Comparison of ENCODE assay signal across 10 mouse cellular contexts in the genomic region with DNA sequence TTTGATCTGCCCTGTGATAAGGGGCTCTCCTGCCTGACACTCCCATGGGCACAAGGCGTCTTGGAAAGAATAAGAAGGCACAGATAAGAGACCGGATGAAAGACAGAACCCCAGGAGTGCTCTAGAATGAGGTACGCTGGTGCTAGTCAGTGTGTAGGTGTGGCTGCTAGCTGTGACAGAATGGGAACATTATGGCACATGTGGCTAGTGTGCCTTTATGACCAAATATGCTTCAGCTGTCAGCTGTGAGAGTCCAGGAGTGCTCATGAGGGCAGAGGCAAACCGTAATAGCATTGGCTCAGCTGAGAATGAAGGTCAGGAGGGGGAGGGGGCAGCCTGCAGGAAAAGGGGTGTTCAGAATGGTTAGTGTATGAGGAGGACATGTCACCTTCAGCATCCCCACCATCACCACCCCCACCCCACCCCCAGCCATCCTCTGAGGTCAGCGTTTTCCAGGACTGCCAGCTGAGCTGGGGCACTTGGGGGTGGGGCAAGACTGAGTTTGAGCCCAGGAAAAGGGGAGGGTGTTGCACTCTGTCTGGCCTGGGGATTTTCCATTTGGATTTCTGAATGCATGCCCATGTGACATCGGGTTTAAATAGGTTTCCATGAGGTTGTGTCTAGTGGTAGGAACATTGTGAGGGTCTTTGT. TPM values are rescaled to one million over a fixed set of nuclear protein-coding genes. Genes with fewer than 3 reads are reported as not detected.
DNase-seq lines count a peak whose midpoint lies in the region; ATAC-seq and TF ChIP-seq lines count a peak whose summit lies in the region.
"Had no signal": no experiment of that assay in that cellular context is flagged by ENCODE, and none has a peak within 500 bp of the region (broad histone marks: within the 10 kb centered on the region; RNA-seq: fewer than 3 reads in every experiment).

No protein-coding gene starts in this region.

- DNase-seq in forebrain, embryonic 10.5 days (ENCODE audit: extremely low spot score, low spot score), result no peak
- DNase-seq in testis, postnatal 14 days (ENCODE audit: low spot score), result no peak
- peak; percentile 76 for DNase-seq in kidney, postnatal 14 days
- DNase-seq in stomach, postnatal 0 days (ENCODE audit: low spot score), result peak; percentile 64
- no peak for DNase-seq in left cerebral cortex, adult 18-20 months (ENCODE audit: low spot score in 2 of 2)

- H3K36me3 ChIP-seq in forebrain, embryonic 10.5 days (replicated peaks), result no peaks in the 10 kb centered on the region
- no peaks in the 10 kb centered on the region for H3K36me3 ChIP-seq in forebrain, embryonic 13.5 days (ENCODE audit: poor library complexity, severe bottlenecking)
- no peaks in the 10 kb centered on the region for H3K36me3 ChIP-seq in testis, adult 2 months (ENCODE audit: control insufficient read depth, insufficient read depth, low read length)
- no peaks in the 10 kb centered on the region for H3K36me3 ChIP-seq in stomach, postnatal 0 days (ENCODE audit: control insufficient read depth, insufficient read depth, low read length)

- TF ChIP-seq EP300 in stomach, postnatal 0 days (optimal IDR thresholded peaks at IDR 0.05), result no peak

- no peak for TF ChIP-seq CTCF in testis, adult 2 months (IDR thresholded peaks at IDR 0.05; ENCODE audit: control insufficient read depth, insufficient read depth, insufficient replicate concordance, low read depth, low read length)
- no peak for TF ChIP-seq CTCF in stomach, postnatal 0 days (IDR thresholded peaks at IDR 0.05; ENCODE audit: low read depth)

- H3K27me3 ChIP-seq in forebrain, embryonic 10.5 days (ENCODE audit: poor library complexity, severe bottlenecking), result no peaks in the 10 kb centered on the region
- H3K27me3 ChIP-seq in forebrain, embryonic 13.5 days, result no peaks in the 10 kb centered on the region
- no peaks in the 10 kb centered on the region for H3K27me3 ChIP-seq in testis, adult 2 months (ENCODE audit: control insufficient read depth, insufficient read depth, low read length)
- no peaks in the 10 kb centered on the region for H3K27me3 ChIP-seq in stomach, postnatal 0 days (ENCODE audit: control insufficient read depth, insufficient read depth, low read length)

- H3K4me3 ChIP-seq in forebrain, embryonic 10.5 days, result no peak overlapping the region
- H3K4me3 ChIP-seq in forebrain, embryonic 13.5 days, result no peak overlapping the region
- H3K4me3 ChIP-seq in testis, adult 2 months (ENCODE audit: control insufficient read depth, low read depth, low read length), result peak overlapping the region; percentile 80
- no peak overlapping the region for H3K4me3 ChIP-seq in stomach, postnatal 0 days (ENCODE audit: low read depth, low read length)

- no peaks in the 10 kb centered on the region for H3K9me3 ChIP-seq in forebrain, embryonic 10.5 days
- no peaks in the 10 kb centered on the region for H3K9me3 ChIP-seq in forebrain, embryonic 13.5 days (replicated peaks)
- H3K9me3 ChIP-seq in stomach, postnatal 0 days (ENCODE audit: control insufficient read depth, low read length), result no peaks in the 10 kb centered on the region

- 51% methylated on average over 6 of the region's 6 CpGs for WGBS in forebrain, embryonic 10.5 days
- WGBS in forebrain, embryonic 13.5 days, result 46% methylated on average over 6 of the region's 6 CpGs
- WGBS in stomach, postnatal 0 days, result 42% methylated on average over 6 of the region's 6 CpGs

- H3K4me1 ChIP-seq in forebrain, embryonic 10.5 days, result peaks cover 54% of the 10 kb centered on the region
- H3K4me1 ChIP-seq in forebrain, embryonic 13.5 days, result peaks cover 29% of the 10 kb centered on the region
- peaks cover 11% of the 10 kb centered on the region for H3K4me1 ChIP-seq in testis, adult 2 months (ENCODE audit: control insufficient read depth, insufficient read depth, low read length)
- peaks cover 15% of the 10 kb centered on the region for H3K4me1 ChIP-seq in stomach, postnatal 0 days (replicated peaks; ENCODE audit: control insufficient read depth, insufficient read depth)

- no peak for ATAC-seq in forebrain, embryonic 13.5 days
- ATAC-seq in stomach, postnatal 0 days (ENCODE audit: low FRiP score, low TSS enrichment), result 0 out of 2 replicates have a peak, but pooled peaks have one; percentile 9
- ATAC-seq in activated CD4-positive, CD25-positive, alpha-beta regulatory T cell, adult 4 months, result no peak

- H3K27ac ChIP-seq in forebrain, embryonic 10.5 days, result peak overlapping the region; percentile 0; the same call in 1 of the 2 replicates
- H3K27ac ChIP-seq in forebrain, embryonic 13.5 days, result no peak overlapping the region
- peak overlapping the region; percentile 54; the same call in 1 of the 2 replicates for H3K27ac ChIP-seq in testis, adult 2 months (ENCODE audit: control insufficient read depth, insufficient read depth, low read depth, low read length)
- peak overlapping the region; percentile 85 for H3K27ac ChIP-seq in stomach, postnatal 0 days (replicated peaks)

- no peak overlapping the region for H3K4me2 ChIP-seq in forebrain, embryonic 13.5 days
- no peak overlapping the region for H3K4me2 ChIP-seq in stomach, postnatal 0 days (replicated peaks; ENCODE audit: low read depth)

- no peak overlapping the region for H3K9ac ChIP-seq in forebrain, embryonic 13.5 days
- H3K9ac ChIP-seq in stomach, postnatal 0 days (ENCODE audit: low read length), result no peak overlapping the region

- TF ChIP-seq POLR2A in testis, adult 2 months (IDR thresholded peaks at IDR 0.05; ENCODE audit: control insufficient read depth, low read depth, low read length), result no peak

RNA-seq across cellular contexts. Expression of gene Gm49337, which starts 1.4 kb away (rescaled TPM):
- polyA plus RNA-seq in forebrain, embryonic 10.5 days (2016; fragmentation: Nextera tagmentation; extraction: Ambion mirVana), result not detected in 2 replicates
- polyA plus RNA-seq in forebrain, embryonic 13.5 days (2015; fragmentation: Nextera tagmentation; extraction: Ambion mirVana), result not detected in 2 replicates
- polyA plus RNA-seq in testis, adult 2 months (2012; rRNA removed), result not detected in 2 replicates
- not detected in 2 replicates for polyA plus RNA-seq in stomach, postnatal 0 days (2015; fragmentation: Nextera tagmentation; extraction: Ambion mirVana)
- total RNA-seq in left cerebral cortex, adult 18-20 months (2021), result 1 to 10 TPM; 2.3 to 5.9 TPM
- polyA plus RNA-seq in activated CD4-positive, CD25-positive, alpha-beta regulatory T cell, adult 4 months (2017; shearing (Covaris generic)), result not detected
- polyA plus RNA-seq: large intestine, adult 2 months; neural tube, embryonic 14.5 days had no signal

RNA-seq across cellular contexts. Expression of gene 1700042G07Rik, which starts 1.4 kb away (rescaled TPM):
- not detected in 2 replicates for polyA plus RNA-seq in forebrain, embryonic 10.5 days (2016; fragmentation: Nextera tagmentation; extraction: Ambion mirVana)
- polyA plus RNA-seq in forebrain, embryonic 13.5 days (2015; fragmentation: Nextera tagmentation; extraction: Ambion mirVana), result not detected in 2 replicates
- polyA plus RNA-seq in testis, adult 2 months (2012; rRNA removed), result 696 and 816 TPM in 2 replicates
- not detected in 2 replicates for polyA plus RNA-seq in stomach, postnatal 0 days (2015; fragmentation: Nextera tagmentation; extraction: Ambion mirVana)
- not detected for total RNA-seq in left cerebral cortex, adult 18-20 months (2021)
- polyA plus RNA-seq in activated CD4-positive, CD25-positive, alpha-beta regulatory T cell, adult 4 months (2017; shearing (Covaris generic)), result not detected
- polyA plus RNA-seq: large intestine, adult 2 months; neural tube, embryonic 14.5 days had no signal

RNA-seq across cellular contexts. Expression of gene Tspan1, which starts 7.2 kb away (rescaled TPM):
- not detected in 2 replicates for polyA plus RNA-seq in forebrain, embryonic 10.5 days (2016; fragmentation: Nextera tagmentation; extraction: Ambion mirVana)
- polyA plus RNA-seq in forebrain, embryonic 13.5 days (2015; fragmentation: Nextera tagmentation; extraction: Ambion mirVana), result 0.22 TPM in 1 of 2 replicates, not detected in the other
- 4.3 TPM in 2 replicates for polyA plus RNA-seq in testis, adult 2 months (2012; rRNA removed)
- 319 and 330 TPM in 2 replicates for polyA plus RNA-seq in stomach, postnatal 0 days (2015; fragmentation: Nextera tagmentation; extraction: Ambion mirVana)
- under 1 TPM in 1 of 2 experiments, not detected in 1; 0.33 TPM for total RNA-seq in left cerebral cortex, adult 18-20 months (2021)
- not detected for polyA plus RNA-seq in activated CD4-positive, CD25-positive, alpha-beta regulatory T cell, adult 4 months (2017; shearing (Covaris generic))

RNA-seq across cellular contexts. Expression of gene Lurap1, which starts 23.5 kb away (rescaled TPM):
- polyA plus RNA-seq in forebrain, embryonic 10.5 days (2016; fragmentation: Nextera tagmentation; extraction: Ambion mirVana), result 2.0 and 2.6 TPM in 2 replicates
- 2.0 and 2.3 TPM in 2 replicates for polyA plus RNA-seq in forebrain, embryonic 13.5 days (2015; fragmentation: Nextera tagmentation; extraction: Ambion mirVana)
- 30.3 and 36.1 TPM in 2 replicates for polyA plus RNA-seq in testis, adult 2 months (2012; rRNA removed)
- 1.2 and 1.6 TPM in 2 replicates for polyA plus RNA-seq in stomach, postnatal 0 days (2015; fragmentation: Nextera tagmentation; extraction: Ambion mirVana)
- total RNA-seq in left cerebral cortex, adult 18-20 months (2021), result 10 to 100 TPM; 36.7 to 37.7 TPM
- polyA plus RNA-seq in activated CD4-positive, CD25-positive, alpha-beta regulatory T cell, adult 4 months (2017; shearing (Covaris generic)), result under 1 TPM; 0.15 to 0.63 TPM

RNA-seq across cellular contexts. Expression of gene Pik3r3, which starts 46.8 kb away (rescaled TPM):
- polyA plus RNA-seq in forebrain, embryonic 10.5 days (2016; fragmentation: Nextera tagmentation; extraction: Ambion mirVana), result 39.1 and 42.6 TPM in 2 replicates
- 81.8 and 85.3 TPM in 2 replicates for polyA plus RNA-seq in forebrain, embryonic 13.5 days (2015; fragmentation: Nextera tagmentation; extraction: Ambion mirVana)
- polyA plus RNA-seq in testis, adult 2 months (2012; rRNA removed), result 46.5 TPM in 2 replicates
- 6.4 and 6.8 TPM in 2 replicates for polyA plus RNA-seq in stomach, postnatal 0 days (2015; fragmentation: Nextera tagmentation; extraction: Ambion mirVana)
- 10 to 100 TPM; 36.2 to 38.8 TPM for total RNA-seq in left cerebral cortex, adult 18-20 months (2021)
- polyA plus RNA-seq in activated CD4-positive, CD25-positive, alpha-beta regulatory T cell, adult 4 months (2017; shearing (Covaris generic)), result 1 to 10 TPM in 1 of 2 experiments, under 1 TPM in 1; 0.99 to 3.6 TPM

Comparison
In these comparisons a context has a peak if more than half of its experiments do, and no peak if none do; other contexts are left out.
1. DNase-seq: peak in kidney, postnatal 14 days (single experiment) and stomach, postnatal 0 days (single experiment); none in forebrain, embryonic 10.5 days (single experiment), testis, postnatal 14 days (single experiment) and left cerebral cortex, adult 18-20 months (0 of 2).
2. RNA of gene 1700042G07Rik, which starts 1.4 kb away (polyA plus RNA-seq): 696 to 816 TPM in testis, adult 2 months; not detected in forebrain, embryonic 10.5 days, not detected in forebrain, embryonic 13.5 days, not detected in stomach, postnatal 0 days and not detected in activated CD4-positive, CD25-positive, alpha-beta regulatory T cell, adult 4 months; every median in the first group is over 100 times any median in the second.
3. RNA of gene Tspan1, which starts 7.2 kb away (polyA plus RNA-seq): 319 to 330 TPM in stomach, postnatal 0 days; 4.3 TPM in testis, adult 2 months, 0.22 TPM in forebrain, embryonic 13.5 days, not detected in activated CD4-positive, CD25-positive, alpha-beta regulatory T cell, adult 4 months and not detected in forebrain, embryonic 10.5 days; every median in the first group is over 10 times any median in the second.